Mouse (Mus musculus) lung, postnatal 0 days (tissue): Measurements from ENCODE around the gene Cd101. TPM values are rescaled to one million over a fixed set of nuclear protein-coding genes. Genes with fewer than 3 reads are reported as not detected.

ENCODE experiments used
- ATAC-seq: fragments of 200-750 bp; cut with Nextera tagmentation; 2 replicates; pipeline ENCODE4 v1.8.0; 2017; ENCODE audit warnings: moderate library complexity
- DNase-seq: peaks from one replicate; pipeline ENCODE4 v3.0.0-alpha.2; 2016; ENCODE audit warnings: low spot score
- H3K27ac ChIP-seq: fragments of 300-500 bp; sonication (generic); 2 replicates; pipeline ENCODE4 v1.5.1; 2014; ENCODE audit warnings: antibody characterized with exemption, mild to moderate bottlenecking, low read length, mixed read lengths
- H3K27me3 ChIP-seq: fragments of 300-500 bp; sonication (generic); replicated peaks from 2 replicates; pipeline ENCODE4 v1.6.1; 2014; ENCODE audit warnings: low read length, mixed read lengths; ENCODE audit not compliant: insufficient read depth
- H3K36me3 ChIP-seq: fragments of 300-500 bp; sonication (generic); 2 replicates; pipeline ENCODE4 v1.6.1; 2014; ENCODE audit warnings: low read length, mixed read lengths; ENCODE audit not compliant: insufficient read depth
- H3K4me1 ChIP-seq: fragments of 300-500 bp; sonication (generic); 2 replicates; pipeline ENCODE4 v1.6.1; 2014; ENCODE audit warnings: antibody characterized with exemption, low read depth, low read length, mixed read lengths; ENCODE audit not compliant: insufficient read depth
- H3K4me2 ChIP-seq: fragments of 300-500 bp; sonication (generic); replicated peaks from 2 replicates; pipeline ENCODE4 v1.6.1; 2014; ENCODE audit warnings: low read depth, mild to moderate bottlenecking, low read length, moderate library complexity, mixed read lengths
- H3K4me3 ChIP-seq: fragments of 300-500 bp; sonication (generic); 2 replicates; pipeline ENCODE4 v1.5.1; 2014; ENCODE audit warnings: low read depth, low read length
- H3K9ac ChIP-seq: fragments of 300-500 bp; sonication (generic); replicated peaks from 2 replicates; pipeline ENCODE4 v1.6.1; 2014; ENCODE audit warnings: low read depth, mild to moderate bottlenecking
- H3K9me3 ChIP-seq: fragments of 300-500 bp; sonication (generic); 2 replicates; pipeline ENCODE4 v1.6.1; 2016; ENCODE audit warnings: low read length, mixed read lengths
- CTCF ChIP-seq: IDR thresholded peaks from 2 replicates; pipeline ENCODE4 v1.5.1; 2016; ENCODE audit warnings: antibody characterized with exemption, mild to moderate bottlenecking
- EP300 ChIP-seq: IDR thresholded peaks from 2 replicates; pipeline ENCODE4 v1.6.1; 2016; ENCODE audit warnings: antibody characterized with exemption, mild to moderate bottlenecking, control low read depth
- WGBS: fragments of 180-500 bp; shearing (Covaris S2); extraction: QIAGEN DNeasy Blood & Tissue Kit; methylation state at CpG from one replicate; pipeline ENCODE4 v1.1.7; 2014; 5-methylcytosine and 5-hydroxymethylcytosine counted together
- polyA plus RNA-seq: library from polyadenylated mRNA; unstranded; fragments of >200 nt; fragmentation: Nextera tagmentation; extraction: Ambion mirVana; gene quantifications from 2 replicates; pipeline ENCODE4 v1.2.1, GENCODE M21; 2015

Gene Cd101
- polyA plus RNA-seq, 1 experiment from 2014 or later, result 0.90 TPM

GRCm38 (mm10) chr3:101061865-101062585 is 32.7 kb upstream of the Cd101 start:
- Histone ChIP-seq H3K27me3 (no peaks in the 10 kb centered on the region), H3K4me2 (no peak overlapping the region), H3K9ac (no peak overlapping the region), H3K27ac (no peak overlapping the region), H3K36me3 (0 out of 2 replicates have a peak, but pooled peaks cover 2% of the 10 kb centered on the region), H3K9me3 (no peaks in the 10 kb centered on the region), H3K4me3 (no peak overlapping the region), H3K4me1 (no peaks in the 10 kb centered on the region)
- ATAC-seq (no peak), DNase-seq (no peak)
- WGBS, result 90% methylated on average over 7 of the region's 7 CpGs
- no peak for TF ChIP-seq CTCF
- no peak for TF ChIP-seq EP300

- Histone ChIP-seq H3K9ac (no peak overlapping the region), H3K27ac (no peak overlapping the region), H3K4me3 (no peak overlapping the region), H3K4me1 (no peaks in the 10 kb centered on the region), H3K36me3 (peaks cover 7% of the 10 kb centered on the region; the same call in 1 of the 2 replicates), H3K27me3 (no peaks in the 10 kb centered on the region), H3K9me3 (no peaks in the 10 kb centered on the region), H3K4me2 (no peak overlapping the region)
- TF ChIP-seq EP300 (no peak; the same call in 1 of the 2 replicates), CTCF (no peak)
- DNase-seq, result peak; percentile 61
- ATAC-seq, result peak; percentile 68
- 53% methylated on average over 4 of the region's 4 CpGs for WGBS
Observed at GRCm38 (mm10) chr3:101059214-101059613, 29.9 kb upstream of the Cd101 start.

DNA sequence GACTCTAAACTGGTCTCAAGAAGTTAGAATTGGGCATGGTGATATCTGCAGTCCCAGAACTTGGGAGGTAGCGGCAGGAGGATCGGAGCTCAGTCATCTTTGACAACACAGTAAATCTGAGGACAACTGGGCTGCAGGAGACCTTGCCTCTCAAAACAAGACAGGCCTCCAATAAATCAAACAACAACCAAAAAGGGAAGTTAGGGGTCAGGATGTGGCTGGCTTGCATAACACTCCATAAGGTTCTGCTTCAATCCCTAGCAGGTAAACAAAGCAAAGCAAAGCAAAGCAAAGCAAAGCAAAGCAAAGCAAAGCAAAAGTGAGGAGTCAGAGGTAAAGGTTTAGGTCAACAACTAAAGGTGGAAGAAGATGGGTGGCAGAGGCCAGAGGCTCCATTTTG is 28.8 kb upstream of the Cd101 start:
- Histone ChIP-seq H3K4me2 (no peak overlapping the region), H3K9me3 (no peaks in the 10 kb centered on the region), H3K36me3 (peaks cover 8% of the 10 kb centered on the region; the same call in 1 of the 2 replicates), H3K27ac (no peak overlapping the region), H3K9ac (no peak overlapping the region), H3K4me3 (no peak overlapping the region), H3K27me3 (no peaks in the 10 kb centered on the region), H3K4me1 (no peaks in the 10 kb centered on the region)
- no peak for TF ChIP-seq CTCF
- no peak for TF ChIP-seq EP300
- ATAC-seq (no peak), DNase-seq (no peak)
- WGBS, result 80% methylated on average over 2 of the region's 2 CpGs

DNA sequence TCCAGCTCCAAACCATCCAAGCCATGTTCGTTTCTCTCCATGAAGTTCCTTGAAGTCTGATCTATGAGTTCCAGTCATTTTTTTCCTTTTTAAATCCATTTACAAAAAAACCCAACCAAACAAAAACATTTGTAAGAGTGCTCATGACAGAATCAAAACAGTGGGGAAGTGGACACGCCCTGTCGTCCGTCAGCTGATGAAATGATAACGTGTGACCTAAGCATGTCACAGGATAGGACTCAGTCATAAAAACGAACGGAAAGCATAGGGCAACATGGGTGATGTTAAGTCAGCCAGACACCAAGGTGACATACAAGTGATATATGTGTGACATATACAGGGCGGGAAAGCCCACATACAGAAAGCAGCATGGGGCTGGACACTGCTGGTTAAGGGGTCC is 25.9 kb upstream of the Cd101 start:
- ATAC-seq (no peak), DNase-seq (no peak)
- WGBS, result 71% methylated on average over 8 of the region's 8 CpGs
- H3K9me3 ChIP-seq, result no peaks in the 10 kb centered on the region
- no peak overlapping the region for H3K4me3 ChIP-seq
- H3K4me1 ChIP-seq, result no peaks in the 10 kb centered on the region
- H3K36me3 ChIP-seq, result peaks cover 10% of the 10 kb centered on the region; the same call in 1 of the 2 replicates
- H3K27ac ChIP-seq, result no peak overlapping the region
- H3K9ac ChIP-seq, result no peak overlapping the region
- no peaks in the 10 kb centered on the region for H3K27me3 ChIP-seq
- no peak overlapping the region for H3K4me2 ChIP-seq
- TF ChIP-seq EP300 (no peak), CTCF (no peak)

GRCm38 (mm10) chr3:101051601-101052000 is 22.2 kb upstream of the Cd101 start:
- H3K4me2 ChIP-seq, result no peak overlapping the region
- ATAC-seq, result no peak
- peaks cover 3% of the 10 kb centered on the region; the same call in 1 of the 2 replicates for H3K4me1 ChIP-seq
- H3K9me3 ChIP-seq, result no peaks in the 10 kb centered on the region
- DNase-seq, result no peak
- H3K36me3 ChIP-seq, result peaks cover 8% of the 10 kb centered on the region; the same call in 1 of the 2 replicates
- TF ChIP-seq EP300 (no peak), CTCF (no peak)
- 63% methylated on average over 4 of the region's 4 CpGs for WGBS
- H3K27ac ChIP-seq, result no peak overlapping the region
- H3K27me3 ChIP-seq, result no peaks in the 10 kb centered on the region
- no peak overlapping the region for H3K9ac ChIP-seq
- H3K4me3 ChIP-seq, result no peak overlapping the region

DNA sequence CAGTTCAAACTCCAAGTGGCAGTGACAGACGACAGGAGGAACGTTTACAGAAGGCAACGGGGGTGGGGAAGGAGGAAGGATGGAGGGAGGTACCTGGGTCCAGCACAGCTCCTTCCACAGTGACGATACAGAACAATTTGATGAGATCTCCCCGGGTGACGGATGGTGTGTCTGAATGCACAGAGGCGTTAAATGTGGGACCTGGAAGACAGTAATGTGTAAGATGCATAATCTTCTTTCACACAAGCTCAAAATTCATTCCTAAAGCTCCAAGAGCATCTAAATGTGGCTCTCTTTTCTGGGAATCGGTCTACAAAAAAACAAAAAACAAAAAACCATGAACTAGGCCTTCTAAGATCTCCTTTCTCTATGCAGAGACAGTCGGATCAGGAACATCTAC is 20.6 kb upstream of the Cd101 start:
- 71% methylated on average over 9 of the region's 9 CpGs for WGBS
- Histone ChIP-seq H3K36me3 (peaks cover 3% of the 10 kb centered on the region; the same call in 1 of the 2 replicates), H3K9ac (no peak overlapping the region), H3K4me3 (no peak overlapping the region), H3K9me3 (no peaks in the 10 kb centered on the region), H3K4me1 (peaks cover 3% of the 10 kb centered on the region; the same call in 1 of the 2 replicates), H3K27ac (no peak overlapping the region), H3K4me2 (no peak overlapping the region), H3K27me3 (no peaks in the 10 kb centered on the region)
- no peak for TF ChIP-seq EP300
- no peak for TF ChIP-seq CTCF
- ATAC-seq (no peak), DNase-seq (no peak)
